Mouse (Mus musculus): ENCODE data around the gene Agk. TPM values are rescaled to one million over a fixed set of nuclear protein-coding genes. Genes with fewer than 3 reads are reported as not detected.
A peak's percentile ranks its signal among the peaks of the same experiment; 100 is the strongest.

Gene Agk
- polyA plus RNA-seq, 1 experiment from 2014 or later: 72.2 TPM

- ATAC-seq (ENCODE audit: low read depth): peak; percentile 49; the same call in 1 of the 2 replicates
- no peaks in the 10 kb centered on the region for H3K27me3 ChIP-seq (ENCODE audit: control insufficient read depth, insufficient read depth, low read length)
Measured at GRCm38 (mm10) chr6:40443281-40443928, 118.4 kb downstream of the Agk start.

More at GRCm38 (mm10) chr6:40443281-40443928, 118.4 kb downstream of the Agk start:
- Histone ChIP-seq H3K9ac (replicated peaks; ENCODE audit: low read depth, low read length) (no peak overlapping the region), H3K27ac (ENCODE audit: low read depth, low read length) (no peak overlapping the region), H3K4me1 (ENCODE audit: control insufficient read depth, insufficient read depth, low read length) (no peaks in the 10 kb centered on the region), H3K9me3 (ENCODE audit: control insufficient read depth, low read length) (no peaks in the 10 kb centered on the region), H3K4me3 (ENCODE audit: low read depth, low read length) (no peak overlapping the region), H3K4me2 (ENCODE audit: low read depth, low read length) (no peak overlapping the region), H3K36me3 (ENCODE audit: control insufficient read depth, insufficient read depth, low read length) (no peaks in the 10 kb centered on the region)
- WGBS: 32% methylated on average over 10 of the region's 10 CpGs

Other genes with a start within 250 kb of the Agk start
- gene E330009J07Rik, start 111.0 kb downstream of the Agk start, polyA plus RNA-seq (2014; fragmentation: Nextera tagmentation; extraction: Ambion mirVana): 16.3 and 17.0 TPM in 2 replicates
- gene Wee2, start 113.9 kb downstream of the Agk start, polyA plus RNA-seq (2014; fragmentation: Nextera tagmentation; extraction: Ambion mirVana): 0.09 and 0.25 TPM in 2 replicates
- gene Ssbp1, start 146.2 kb downstream of the Agk start, polyA plus RNA-seq (2014; fragmentation: Nextera tagmentation; extraction: Ambion mirVana): 84.0 and 97.3 TPM in 2 replicates
- gene Tas2r137, start 166.1 kb downstream of the Agk start, polyA plus RNA-seq (2014; fragmentation: Nextera tagmentation; extraction: Ambion mirVana): 0.25 TPM in 1 of 2 replicates, not detected in the other
- 0.27 TPM in 1 of 2 replicates, not detected in the other for gene Tas2r108, start 168.4 kb downstream of the Agk start, polyA plus RNA-seq (2014; fragmentation: Nextera tagmentation; extraction: Ambion mirVana)
- gene Prss37, start 194.3 kb downstream of the Agk start, polyA plus RNA-seq (2014; fragmentation: Nextera tagmentation; extraction: Ambion mirVana): not detected in 2 replicates
- 0.12 and 0.36 TPM in 2 replicates for gene Olfr461, start 229.9 kb downstream of the Agk start, polyA plus RNA-seq (2014; fragmentation: Nextera tagmentation; extraction: Ambion mirVana)
- 0.08 TPM in 1 of 2 replicates, not detected in the other for gene Olfr460, start 244.3 kb downstream of the Agk start, polyA plus RNA-seq (2014; fragmentation: Nextera tagmentation; extraction: Ambion mirVana)